Mouse (Mus musculus): Measurements from ENCODE around the gene 1700020L24Rik. TPM values are rescaled to one million over a fixed set of nuclear protein-coding genes. Genes with fewer than 3 reads are reported as not detected.

The 1700020L24Rik gene
- polyA plus RNA-seq, 1 experiment from 2014 or later = 0.62 TPM

DNA sequence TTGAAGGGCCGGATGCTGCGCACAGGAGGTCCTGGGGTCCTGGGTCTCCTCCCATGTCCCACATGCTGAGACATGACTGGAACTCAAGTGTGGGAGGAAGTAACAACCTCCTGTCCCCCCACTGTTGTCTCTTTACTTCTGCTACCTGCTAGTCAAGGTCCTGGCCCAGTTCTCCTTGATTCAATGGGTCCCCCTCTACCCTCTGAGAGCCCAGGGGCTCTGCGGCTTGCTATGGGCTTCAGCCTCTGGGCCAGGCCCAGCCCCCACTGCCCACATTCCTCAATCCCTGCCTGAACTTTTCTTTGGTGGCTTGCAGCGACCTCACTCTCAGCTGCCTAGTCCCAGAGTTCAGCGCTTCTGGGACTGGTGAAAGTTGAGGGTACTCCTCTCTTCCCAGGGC, 8.1 kb upstream of the 1700020L24Rik start, which contains the start of gene Gas2l2:
Gene Gas2l2, minus strand, starts transcription at position 101 of the 400 bp plus-strand sequence.
- WGBS = 65% methylated on average over 5 of the region's 5 CpGs
- ATAC-seq (ENCODE audit: low read depth) = no peak
- Histone ChIP-seq H3K4me2 (ENCODE audit: low read depth, low read length) (no peak within 1 kb of the TSS), H3K36me3 (ENCODE audit: control insufficient read depth, insufficient read depth, low read length) (no peaks in the 10 kb centered on the region), H3K27me3 (ENCODE audit: control insufficient read depth, insufficient read depth, low read length) (no peaks in the 10 kb centered on the region), H3K9me3 (ENCODE audit: control insufficient read depth, low read length) (no peaks in the 10 kb centered on the region), H3K27ac (ENCODE audit: low read depth, low read length) (no peak within 1 kb of the TSS), H3K9ac (replicated peaks; ENCODE audit: low read depth, low read length) (no peak within 1 kb of the TSS), H3K4me1 (ENCODE audit: control insufficient read depth, insufficient read depth, low read length) (no peaks in the 10 kb centered on the region), H3K4me3 (ENCODE audit: low read depth, low read length) (no peak within 1 kb of the TSS)

DNA sequence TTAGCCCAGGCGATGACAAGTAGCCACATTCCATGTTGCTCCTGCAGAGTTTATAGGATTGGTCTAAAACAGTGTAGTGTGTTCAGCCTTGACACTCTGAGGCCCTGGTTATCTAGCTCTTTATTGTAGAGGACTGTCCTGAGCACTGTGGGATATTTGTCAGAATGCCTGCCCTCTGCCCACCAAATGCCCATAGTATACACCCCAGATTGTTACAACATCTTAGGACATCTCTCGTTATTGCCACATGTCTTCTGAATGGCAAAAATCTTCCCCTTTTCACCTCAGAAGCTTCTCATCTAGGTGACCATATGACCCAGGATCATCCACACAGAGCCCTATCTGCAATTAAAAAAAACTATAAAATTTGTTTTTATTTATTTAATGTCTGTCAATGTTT, 4.9 kb upstream of the 1700020L24Rik start:
- no peak for ATAC-seq (ENCODE audit: low read depth)
- no peaks in the 10 kb centered on the region for H3K4me1 ChIP-seq (ENCODE audit: control insufficient read depth, insufficient read depth, low read length)
- no peak overlapping the region for H3K4me3 ChIP-seq (ENCODE audit: low read depth, low read length)
- no peak overlapping the region for H3K27ac ChIP-seq (ENCODE audit: low read depth, low read length)
- 89% methylated on average over 2 of the region's 2 CpGs for WGBS
- no peaks in the 10 kb centered on the region for H3K9me3 ChIP-seq (ENCODE audit: control insufficient read depth, low read length)
- no peak overlapping the region for H3K9ac ChIP-seq (replicated peaks; ENCODE audit: low read depth, low read length)
- H3K27me3 ChIP-seq (ENCODE audit: control insufficient read depth, insufficient read depth, low read length) = no peaks in the 10 kb centered on the region
- H3K36me3 ChIP-seq (ENCODE audit: control insufficient read depth, insufficient read depth, low read length) = no peaks in the 10 kb centered on the region
- H3K4me2 ChIP-seq (ENCODE audit: low read depth, low read length) = no peak overlapping the region

DNA sequence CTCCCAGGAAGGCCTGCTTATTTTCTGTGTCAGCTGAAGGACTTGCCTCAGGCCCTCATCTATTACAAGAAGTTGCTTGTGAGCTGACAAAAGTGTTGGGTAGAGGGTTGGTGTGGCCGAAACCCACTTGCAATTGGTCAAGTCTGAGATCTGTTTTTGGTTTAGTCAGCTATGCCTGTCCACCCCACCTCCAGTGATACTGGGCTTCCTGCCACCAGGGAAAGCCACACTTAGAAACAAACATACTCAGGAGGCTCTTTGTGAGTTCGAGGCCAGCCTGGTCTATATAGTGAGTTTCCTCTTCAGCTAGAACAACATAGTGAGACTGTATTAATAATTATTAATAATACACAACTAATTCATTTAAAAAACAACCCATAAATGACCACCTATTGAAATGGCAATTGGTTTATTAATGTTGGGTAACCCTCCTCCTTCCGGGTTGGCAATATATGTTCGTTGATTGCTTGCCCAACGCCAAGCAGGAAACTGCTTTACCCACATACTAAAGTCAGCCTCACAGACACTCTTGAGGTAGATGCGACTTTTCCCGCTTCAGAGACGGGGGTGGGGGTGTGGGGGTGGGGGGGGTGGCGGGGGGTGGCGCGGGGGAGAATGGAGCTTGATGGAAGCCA, 2.1 kb downstream of the 1700020L24Rik start:
- 0 out of 2 replicates have a peak, but pooled peaks cover 2% of the 10 kb centered on the region for H3K4me1 ChIP-seq (ENCODE audit: control insufficient read depth, insufficient read depth, low read length)
- 31% methylated on average over 11 of the region's 11 CpGs for WGBS
- no peak overlapping the region for H3K27ac ChIP-seq (ENCODE audit: low read depth, low read length)
- H3K4me2 ChIP-seq (ENCODE audit: low read depth, low read length) = peak overlapping the region; percentile 73
- H3K27me3 ChIP-seq (ENCODE audit: control insufficient read depth, insufficient read depth, low read length) = peaks cover 21% of the 10 kb centered on the region
- 0 out of 2 replicates have a peak overlapping the region, but pooled peaks have one; percentile 54 for H3K9ac ChIP-seq (replicated peaks; ENCODE audit: low read depth, low read length)
- no peak for ATAC-seq (ENCODE audit: low read depth)
- H3K9me3 ChIP-seq (ENCODE audit: control insufficient read depth, low read length) = no peaks in the 10 kb centered on the region
- H3K4me3 ChIP-seq (ENCODE audit: low read depth, low read length) = peak overlapping the region; percentile 41
- H3K36me3 ChIP-seq (ENCODE audit: control insufficient read depth, insufficient read depth, low read length) = no peaks in the 10 kb centered on the region

DNA sequence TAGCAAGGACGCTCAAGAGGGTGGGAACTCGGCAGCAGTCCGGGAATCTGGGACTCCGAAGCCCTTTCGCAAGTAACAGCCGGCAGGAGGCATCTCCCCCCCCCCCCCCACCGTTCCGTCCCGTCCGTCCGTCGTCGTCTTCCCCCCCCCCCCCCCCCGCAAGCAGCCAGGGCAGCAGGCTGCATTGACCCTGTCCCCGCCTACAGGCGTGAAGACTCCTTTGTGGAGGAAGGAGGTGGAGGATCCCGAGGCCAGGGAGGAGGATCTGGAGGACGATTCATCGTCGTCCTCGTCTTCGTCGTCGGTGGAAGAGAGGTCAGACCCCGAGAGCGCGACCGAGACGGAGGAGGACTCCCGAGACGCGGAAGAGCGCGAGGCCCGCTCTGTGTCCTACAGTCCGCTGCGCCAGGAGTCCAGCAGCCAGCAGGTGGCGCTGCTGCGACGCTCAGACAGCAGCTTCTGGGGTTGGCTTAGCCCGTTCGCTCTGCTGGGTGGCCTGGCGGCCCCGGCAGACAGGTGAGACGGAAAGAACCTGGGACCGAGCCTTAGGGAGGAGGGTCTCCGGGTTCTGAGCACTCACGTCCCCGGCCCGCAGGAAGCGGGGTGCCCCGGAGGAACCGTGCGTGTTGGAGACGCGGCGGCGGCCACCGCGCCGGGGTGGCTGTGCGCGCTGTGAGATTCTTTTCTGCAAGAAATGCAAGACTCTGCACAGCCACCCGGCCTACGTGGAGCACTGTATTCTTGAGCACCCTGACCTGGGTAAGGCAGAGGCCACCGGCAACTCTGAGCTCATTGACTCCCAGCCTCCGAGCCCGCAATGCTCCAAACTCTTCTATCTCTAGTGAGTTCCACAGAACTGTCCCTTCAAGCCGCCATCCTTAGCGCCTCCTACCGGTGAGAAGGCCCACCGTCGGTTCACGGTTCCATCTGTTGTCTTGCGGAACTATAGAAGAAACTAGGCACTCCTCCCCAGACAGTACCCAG, 2.9 kb downstream of the 1700020L24Rik start:
- no peaks in the 10 kb centered on the region for H3K36me3 ChIP-seq (ENCODE audit: control insufficient read depth, insufficient read depth, low read length)
- H3K27me3 ChIP-seq (ENCODE audit: control insufficient read depth, insufficient read depth, low read length) = peaks cover 28% of the 10 kb centered on the region
- H3K27ac ChIP-seq (ENCODE audit: low read depth, low read length) = no peak overlapping the region
- under 1% methylated on average over 64 of the region's 75 CpGs for WGBS
- peak; percentile 95 for ATAC-seq (ENCODE audit: low read depth)
- H3K9ac ChIP-seq (replicated peaks; ENCODE audit: low read depth, low read length) = peak overlapping the region; percentile 54
- 0 out of 2 replicates have a peak, but pooled peaks cover 2% of the 10 kb centered on the region for H3K4me1 ChIP-seq (ENCODE audit: control insufficient read depth, insufficient read depth, low read length)
- no peaks in the 10 kb centered on the region for H3K9me3 ChIP-seq (ENCODE audit: control insufficient read depth, low read length)
- H3K4me3 ChIP-seq (ENCODE audit: low read depth, low read length) = peak overlapping the region; percentile 41
- H3K4me2 ChIP-seq (ENCODE audit: low read depth, low read length) = peak overlapping the region; percentile 73

DNA sequence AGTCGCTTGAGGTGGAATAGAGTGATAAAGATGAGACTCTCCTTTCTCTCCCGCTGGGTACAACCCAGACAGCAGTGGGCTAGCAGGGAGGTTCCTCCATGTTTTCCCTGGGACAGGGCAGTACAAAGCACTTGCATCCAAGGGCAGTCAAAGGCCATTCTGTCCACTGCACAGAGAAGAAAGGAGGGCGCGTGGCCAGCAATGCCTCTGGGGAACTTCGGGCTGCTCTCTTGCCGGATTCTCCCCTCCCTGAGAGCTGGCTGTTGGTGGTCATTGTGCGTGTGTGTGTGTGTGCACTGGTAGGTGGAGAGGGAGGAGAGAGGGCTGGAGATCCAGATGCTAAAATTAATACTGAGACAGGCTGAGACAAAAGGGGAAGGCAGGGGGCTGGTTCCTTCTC, 3.8 kb downstream of the 1700020L24Rik start:
- Histone ChIP-seq H3K36me3 (ENCODE audit: control insufficient read depth, insufficient read depth, low read length) (no peaks in the 10 kb centered on the region), H3K4me2 (ENCODE audit: low read depth, low read length) (0 out of 2 replicates have a peak overlapping the region, but pooled peaks have one; percentile 4), H3K27ac (ENCODE audit: low read depth, low read length) (no peak overlapping the region), H3K9me3 (ENCODE audit: control insufficient read depth, low read length) (no peaks in the 10 kb centered on the region), H3K4me1 (ENCODE audit: control insufficient read depth, insufficient read depth, low read length) (0 out of 2 replicates have a peak, but pooled peaks cover 2% of the 10 kb centered on the region), H3K27me3 (ENCODE audit: control insufficient read depth, insufficient read depth, low read length) (peaks cover 30% of the 10 kb centered on the region), H3K4me3 (ENCODE audit: low read depth, low read length) (no peak overlapping the region), H3K9ac (replicated peaks; ENCODE audit: low read depth, low read length) (no peak overlapping the region)
- 43% methylated on average over 7 of the region's 7 CpGs for WGBS
- ATAC-seq (ENCODE audit: low read depth) = no peak

DNA sequence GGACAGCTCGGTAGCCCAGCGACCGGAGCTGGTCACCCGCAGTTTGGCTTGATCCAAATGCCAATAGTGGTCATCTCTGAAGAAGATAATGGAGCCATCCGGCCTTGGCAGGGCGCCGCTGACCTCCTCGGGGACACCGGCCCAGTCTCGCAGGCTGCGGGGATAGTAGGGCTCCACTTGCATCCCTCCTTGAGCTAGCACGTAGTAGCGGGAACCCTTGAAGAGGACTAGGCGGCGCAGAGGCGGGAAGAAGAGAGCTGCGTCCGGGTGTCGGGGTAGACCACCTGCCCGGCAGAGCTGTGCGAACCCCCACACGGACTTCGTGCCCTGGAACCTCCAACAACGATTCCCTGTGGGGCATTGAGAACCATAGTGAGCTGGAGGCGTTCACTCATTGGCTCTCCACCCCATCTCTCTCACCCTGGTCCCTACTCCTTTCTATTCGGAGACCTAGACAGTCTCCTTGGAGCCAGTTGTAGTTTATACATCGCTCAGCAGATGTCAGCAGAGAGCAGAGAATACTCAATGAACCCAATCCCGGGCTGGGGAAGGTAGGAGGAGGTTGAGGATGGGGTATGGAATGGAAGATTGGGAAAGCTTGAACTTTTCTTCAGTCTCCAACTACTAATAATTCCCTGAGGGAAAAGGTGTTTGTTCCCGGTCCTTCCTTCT, 5.3 kb downstream of the 1700020L24Rik start:
- 0 out of 2 replicates have a peak overlapping the region, but pooled peaks have one; percentile 4 for H3K4me3 ChIP-seq (ENCODE audit: low read depth, low read length)
- H3K9me3 ChIP-seq (ENCODE audit: control insufficient read depth, low read length) = no peaks in the 10 kb centered on the region
- WGBS = 13% methylated on average over 29 of the region's 29 CpGs
- H3K36me3 ChIP-seq (ENCODE audit: control insufficient read depth, insufficient read depth, low read length) = no peaks in the 10 kb centered on the region
- peak; percentile 39 for ATAC-seq (ENCODE audit: low read depth)
- H3K27ac ChIP-seq (ENCODE audit: low read depth, low read length) = no peak overlapping the region
- peak overlapping the region; percentile 40; the same call in 1 of the 2 replicates for H3K4me2 ChIP-seq (ENCODE audit: low read depth, low read length)
- 0 out of 2 replicates have a peak overlapping the region, but pooled peaks have one; percentile 29 for H3K9ac ChIP-seq (replicated peaks; ENCODE audit: low read depth, low read length)
- peaks cover 30% of the 10 kb centered on the region for H3K27me3 ChIP-seq (ENCODE audit: control insufficient read depth, insufficient read depth, low read length)
- 0 out of 2 replicates have a peak, but pooled peaks cover 2% of the 10 kb centered on the region for H3K4me1 ChIP-seq (ENCODE audit: control insufficient read depth, insufficient read depth, low read length)

DNA sequence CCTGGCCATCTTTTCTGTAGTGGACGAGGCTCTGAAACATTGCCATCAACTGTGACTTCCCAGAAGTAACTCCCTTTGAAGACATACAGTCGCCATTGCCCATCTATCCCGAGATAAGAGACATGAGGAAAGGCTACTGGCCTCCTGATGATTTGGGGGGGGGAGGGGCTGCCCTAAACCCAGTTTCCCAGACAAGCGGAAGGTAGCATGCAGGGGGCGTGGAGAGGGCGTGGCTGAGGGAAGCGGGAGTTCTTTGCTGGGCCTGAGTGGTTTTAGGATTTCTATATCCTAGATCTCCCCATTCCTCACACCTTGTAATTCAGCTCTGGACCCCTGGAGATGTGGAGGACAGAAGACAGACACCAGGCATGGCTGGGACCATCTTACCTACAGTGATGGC, 6.3 kb downstream of the 1700020L24Rik start:
- H3K9ac ChIP-seq (replicated peaks; ENCODE audit: low read depth, low read length) = no peak overlapping the region
- H3K27ac ChIP-seq (ENCODE audit: low read depth, low read length) = no peak overlapping the region
- H3K36me3 ChIP-seq (ENCODE audit: control insufficient read depth, insufficient read depth, low read length) = no peaks in the 10 kb centered on the region
- H3K4me1 ChIP-seq (ENCODE audit: control insufficient read depth, insufficient read depth, low read length) = peaks cover 10% of the 10 kb centered on the region; the same call in 1 of the 2 replicates
- H3K9me3 ChIP-seq (ENCODE audit: control insufficient read depth, low read length) = no peaks in the 10 kb centered on the region
- no peak for ATAC-seq (ENCODE audit: low read depth)
- no peak overlapping the region for H3K4me3 ChIP-seq (ENCODE audit: low read depth, low read length)
- WGBS = 7% methylated on average over 7 of the region's 7 CpGs
- H3K4me2 ChIP-seq (ENCODE audit: low read depth, low read length) = no peak overlapping the region
- H3K27me3 ChIP-seq (ENCODE audit: control insufficient read depth, insufficient read depth, low read length) = peaks cover 30% of the 10 kb centered on the region

DNA sequence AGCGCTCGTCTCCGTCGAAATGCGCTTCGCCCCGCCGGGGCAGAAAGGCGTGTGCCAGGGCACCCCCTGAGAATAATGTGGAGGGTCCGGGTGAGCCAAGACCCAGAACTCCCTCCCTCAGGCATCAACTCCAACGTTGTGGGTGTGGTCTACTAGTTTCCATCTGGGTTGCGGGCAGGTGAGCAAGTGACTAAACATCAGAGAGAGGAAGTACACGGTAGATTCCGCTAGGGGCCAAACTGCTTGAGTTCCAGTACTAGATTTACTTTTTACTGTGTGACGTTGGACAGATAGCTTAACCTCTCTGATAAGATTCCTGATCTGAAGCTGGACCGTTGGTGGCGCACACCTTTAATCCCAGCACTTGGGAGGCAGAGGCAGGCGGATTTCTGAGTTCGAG, 7.5 kb downstream of the 1700020L24Rik start:
- H3K4me1 ChIP-seq (ENCODE audit: control insufficient read depth, insufficient read depth, low read length) = peaks cover 10% of the 10 kb centered on the region; the same call in 1 of the 2 replicates
- peak overlapping the region; percentile 26; the same call in 1 of the 2 replicates for H3K4me2 ChIP-seq (ENCODE audit: low read depth, low read length)
- H3K27me3 ChIP-seq (ENCODE audit: control insufficient read depth, insufficient read depth, low read length) = peaks cover 30% of the 10 kb centered on the region
- no peaks in the 10 kb centered on the region for H3K36me3 ChIP-seq (ENCODE audit: control insufficient read depth, insufficient read depth, low read length)
- H3K4me3 ChIP-seq (ENCODE audit: low read depth, low read length) = peak overlapping the region; percentile 16; the same call in 1 of the 2 replicates
- H3K27ac ChIP-seq (ENCODE audit: low read depth, low read length) = no peak overlapping the region
- 30% methylated on average over 19 of the region's 19 CpGs for WGBS
- no peak overlapping the region for H3K9ac ChIP-seq (replicated peaks; ENCODE audit: low read depth, low read length)
- no peaks in the 10 kb centered on the region for H3K9me3 ChIP-seq (ENCODE audit: control insufficient read depth, low read length)
- no peak for ATAC-seq (ENCODE audit: low read depth)
